Mouse (Mus musculus): ENCODE results near the gene Psors1c2.

DNA sequence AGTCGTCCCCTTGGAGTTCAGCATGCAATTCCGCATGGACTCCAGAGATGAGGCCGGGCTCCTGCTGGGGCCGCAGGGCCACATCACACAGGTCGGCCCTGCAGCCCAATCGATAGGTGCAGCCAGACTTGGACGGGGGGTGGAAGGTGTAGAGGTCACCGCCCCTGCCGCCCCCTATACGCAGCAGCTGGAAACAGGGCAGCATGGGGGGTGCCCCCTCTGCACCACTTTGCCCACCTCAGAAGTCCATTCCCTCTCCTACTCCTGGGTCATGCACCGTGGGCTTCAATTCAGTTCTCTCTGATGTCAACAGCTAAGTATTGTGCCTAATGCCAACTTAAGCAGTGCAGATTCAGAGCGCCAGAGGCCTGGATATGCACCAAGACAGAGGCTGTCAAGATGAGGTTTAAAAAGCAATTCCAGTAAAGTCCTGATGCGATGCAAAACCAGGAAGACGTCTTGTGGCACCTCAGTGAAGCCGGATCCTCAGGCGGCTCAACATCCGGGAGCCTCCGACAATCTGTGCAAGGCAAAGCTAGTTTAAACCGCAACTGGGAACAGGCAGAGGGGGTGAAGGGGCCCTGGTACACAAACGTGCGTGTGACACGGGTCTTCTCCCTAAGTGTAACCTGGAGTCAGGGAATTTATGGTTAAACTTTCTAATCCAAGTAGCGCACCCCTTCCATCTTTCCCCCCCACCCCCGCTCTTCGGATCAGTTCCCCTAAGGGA, 16.9 kb upstream of the Psors1c2 start:
- TF ChIP-seq CTCF (IDR thresholded peaks at IDR 0.05; ENCODE audit: low read depth) (no peak), EP300 (IDR thresholded peaks at IDR 0.05; ENCODE audit: low read depth) (no peak)

Measured in liver, postnatal 0 days (tissue).